23 mouse cellular contexts compared by ENCODE assay signal in genomic region chr10:30756064-30756463, GRCm38 (mm10). TPM values are rescaled to one million over a fixed set of nuclear protein-coding genes. Genes with fewer than 3 reads are reported as not detected.
DNase-seq lines count a peak whose midpoint lies in the region; ATAC-seq and TF ChIP-seq lines count a peak whose summit lies in the region.
"Had no signal": no experiment of that assay in that cellular context is flagged by ENCODE, and none has a peak within 500 bp of the region (broad histone marks: within the 10 kb centered on the region; RNA-seq: fewer than 3 reads in every experiment).

No protein-coding gene starts in this region.

- no peak overlapping the region for H3K4me2 ChIP-seq in liver, embryonic 13.5 days
- H3K4me2 ChIP-seq in midbrain, embryonic 11.5 days, result no peak overlapping the region
- no peak overlapping the region for H3K4me2 ChIP-seq in midbrain, embryonic 13.5 days (replicated peaks)
- H3K4me2 ChIP-seq in liver, embryonic 15.5 days, result no peak overlapping the region
- no peak overlapping the region for H3K4me2 ChIP-seq in liver, postnatal 0 days (ENCODE audit: low read depth, low read length)
- H3K4me2 ChIP-seq: embryonic facial prominence, embryonic 13.5 days; embryonic facial prominence, embryonic 15.5 days; forebrain, embryonic 12.5 days had no signal

- H3K27ac ChIP-seq in liver, embryonic 13.5 days, result peak overlapping the region; percentile 58
- no peak overlapping the region for H3K27ac ChIP-seq in midbrain, embryonic 11.5 days (ENCODE audit: low read depth, low read length)
- no peak overlapping the region for H3K27ac ChIP-seq in midbrain, embryonic 13.5 days
- peak overlapping the region; percentile 90; the same call in 1 of the 2 replicates for H3K27ac ChIP-seq in liver, embryonic 15.5 days (replicated peaks)
- 0 out of 2 replicates have a peak overlapping the region, but pooled peaks have one; percentile 26 for H3K27ac ChIP-seq in liver, postnatal 0 days (ENCODE audit: low read depth)
- H3K27ac ChIP-seq: embryonic facial prominence, embryonic 13.5 days; embryonic facial prominence, embryonic 15.5 days; forebrain, embryonic 10.5 days; forebrain, embryonic 12.5 days had no signal

- H3K27me3 ChIP-seq in liver, embryonic 13.5 days, result no peaks in the 10 kb centered on the region
- no peaks in the 10 kb centered on the region for H3K27me3 ChIP-seq in midbrain, embryonic 11.5 days (ENCODE audit: control insufficient read depth, insufficient read depth, low read length)
- H3K27me3 ChIP-seq in midbrain, embryonic 13.5 days, result no peaks in the 10 kb centered on the region
- no peaks in the 10 kb centered on the region for H3K27me3 ChIP-seq in liver, embryonic 15.5 days
- no peaks in the 10 kb centered on the region for H3K27me3 ChIP-seq in liver, postnatal 0 days (ENCODE audit: insufficient read depth, low read length)
- H3K27me3 ChIP-seq: embryonic facial prominence, embryonic 13.5 days; embryonic facial prominence, embryonic 15.5 days; forebrain, embryonic 12.5 days had no signal

- H3K36me3 ChIP-seq in liver, embryonic 13.5 days, result peaks cover 15% of the 10 kb centered on the region
- no peaks in the 10 kb centered on the region for H3K36me3 ChIP-seq in midbrain, embryonic 11.5 days (ENCODE audit: control insufficient read depth, insufficient read depth, low read length)
- H3K36me3 ChIP-seq in midbrain, embryonic 13.5 days, result no peaks in the 10 kb centered on the region
- peaks cover 22% of the 10 kb centered on the region for H3K36me3 ChIP-seq in liver, embryonic 15.5 days (replicated peaks)
- H3K36me3 ChIP-seq in liver, postnatal 0 days (replicated peaks; ENCODE audit: insufficient read depth, low read length), result no peaks in the 10 kb centered on the region
- H3K36me3 ChIP-seq: embryonic facial prominence, embryonic 15.5 days; forebrain, embryonic 10.5 days; forebrain, embryonic 12.5 days had no signal

- no peak for TF ChIP-seq CTCF in liver, postnatal 0 days (IDR thresholded peaks at IDR 0.05; ENCODE audit: low read depth)

- no peak for ATAC-seq in liver, embryonic 13.5 days (ENCODE audit: low read depth)
- ATAC-seq in midbrain, embryonic 11.5 days (ENCODE audit: low FRiP score), result no peak
- no peak for ATAC-seq in midbrain, embryonic 13.5 days
- ATAC-seq in liver, embryonic 15.5 days (ENCODE audit: insufficient read depth), result no peak
- no peak for ATAC-seq in liver, postnatal 0 days
- ATAC-seq: forebrain, embryonic 14.5 days had no signal

- DNase-seq in liver, embryonic 13.5 days, result no peak
- no peak for DNase-seq in liver
- peak; percentile 53 for DNase-seq in midbrain, embryonic 11.5 days (ENCODE audit: low spot score, missing footprints)
- DNase-seq in liver, postnatal 0 days, result no peak
- DNase-seq in gastrocnemius, postnatal 4 days (ENCODE audit: low spot score in 2 of 2), result no peak
- no peak for DNase-seq in left cerebral cortex, adult 9 months (ENCODE audit: low spot score in 2 of 2)
- DNase-seq: adrenal gland, adult 2 months; adrenal gland, postnatal 10 days; adrenal gland, postnatal 25 days; cerebellum, adult 11 months; cerebellum, adult 18-20 months; cerebellum, adult 8-10 months; cerebellum, adult 9-11 months; cerebellum, postnatal 14 days; cerebellum, postnatal 36 days; embryo, embryonic 11 days had no signal

- H3K4me1 ChIP-seq in liver, embryonic 13.5 days (replicated peaks), result peaks cover 67% of the 10 kb centered on the region
- H3K4me1 ChIP-seq in midbrain, embryonic 11.5 days (ENCODE audit: control insufficient read depth, insufficient read depth, low read length), result no peaks in the 10 kb centered on the region
- no peaks in the 10 kb centered on the region for H3K4me1 ChIP-seq in midbrain, embryonic 13.5 days (replicated peaks)
- H3K4me1 ChIP-seq in liver, embryonic 15.5 days (replicated peaks), result peaks cover 60% of the 10 kb centered on the region
- H3K4me1 ChIP-seq in liver, postnatal 0 days (ENCODE audit: insufficient read depth), result peaks cover 24% of the 10 kb centered on the region
- H3K4me1 ChIP-seq: embryonic facial prominence, embryonic 13.5 days; embryonic facial prominence, embryonic 15.5 days; forebrain, embryonic 10.5 days; forebrain, embryonic 12.5 days had no signal

- H3K9ac ChIP-seq in liver, embryonic 13.5 days, result no peak overlapping the region
- no peak overlapping the region for H3K9ac ChIP-seq in midbrain, embryonic 11.5 days (ENCODE audit: low read length)
- H3K9ac ChIP-seq in midbrain, embryonic 13.5 days (replicated peaks), result no peak overlapping the region
- no peak overlapping the region for H3K9ac ChIP-seq in liver, embryonic 15.5 days
- H3K9ac ChIP-seq in liver, postnatal 0 days (replicated peaks), result no peak overlapping the region
- H3K9ac ChIP-seq: embryonic facial prominence, embryonic 13.5 days; embryonic facial prominence, embryonic 15.5 days; forebrain, embryonic 12.5 days had no signal

- no peak for TF ChIP-seq EP300 in liver, postnatal 0 days (IDR thresholded peaks at IDR 0.05; ENCODE audit: low read depth)

- no peaks in the 10 kb centered on the region for H3K9me3 ChIP-seq in liver, embryonic 13.5 days (replicated peaks)
- no peaks in the 10 kb centered on the region for H3K9me3 ChIP-seq in midbrain, embryonic 11.5 days (ENCODE audit: control insufficient read depth, low read length)
- H3K9me3 ChIP-seq in midbrain, embryonic 13.5 days, result no peaks in the 10 kb centered on the region
- no peaks in the 10 kb centered on the region for H3K9me3 ChIP-seq in liver, embryonic 15.5 days (replicated peaks)
- no peaks in the 10 kb centered on the region for H3K9me3 ChIP-seq in liver, postnatal 0 days (ENCODE audit: low read length)
- H3K9me3 ChIP-seq: embryonic facial prominence, embryonic 13.5 days; embryonic facial prominence, embryonic 15.5 days; forebrain, embryonic 10.5 days; forebrain, embryonic 12.5 days had no signal

- H3K4me3 ChIP-seq in liver, embryonic 13.5 days (replicated peaks), result no peak overlapping the region
- H3K4me3 ChIP-seq in midbrain, embryonic 11.5 days (ENCODE audit: low read depth, low read length), result no peak overlapping the region
- H3K4me3 ChIP-seq in midbrain, embryonic 13.5 days (replicated peaks), result no peak overlapping the region
- no peak overlapping the region for H3K4me3 ChIP-seq in liver, embryonic 15.5 days (replicated peaks)
- H3K4me3 ChIP-seq in liver, postnatal 0 days (ENCODE audit: low read depth, low read length), result no peak overlapping the region
- H3K4me3 ChIP-seq: embryonic facial prominence, embryonic 13.5 days; embryonic facial prominence, embryonic 15.5 days; forebrain, embryonic 10.5 days; forebrain, embryonic 12.5 days had no signal

RNA-seq across cellular contexts. Expression of gene Ncoa7, which starts 47.1 kb away (rescaled TPM):
- polyA plus RNA-seq in liver, embryonic 13.5 days (2015; fragmentation: Nextera tagmentation; extraction: Ambion mirVana), result 11.8 and 13.9 TPM in 2 replicates
- 6.4 and 7.3 TPM in 2 replicates for polyA plus RNA-seq in midbrain, embryonic 11.5 days (2014; fragmentation: Nextera tagmentation; extraction: Ambion mirVana)
- polyA plus RNA-seq in midbrain, embryonic 13.5 days (2015; fragmentation: Nextera tagmentation; extraction: Ambion mirVana), result 11.3 and 11.9 TPM in 2 replicates
- polyA plus RNA-seq in liver, embryonic 15.5 days (2015; fragmentation: Nextera tagmentation; extraction: Ambion mirVana), result 10.2 and 12.2 TPM in 2 replicates
- 6.4 TPM in 2 replicates for polyA plus RNA-seq in liver, postnatal 0 days (2015; fragmentation: Nextera tagmentation; extraction: Ambion mirVana)
- total RNA-seq in gastrocnemius, postnatal 4 days (2021), result 10 to 100 TPM; 11.5 to 15.0 TPM

Comparison
In these comparisons a context has a peak if more than half of its experiments do, and no peak if none do; other contexts are left out.
1. H3K27ac ChIP-seq: peak in liver, embryonic 13.5 days (single experiment), liver, embryonic 15.5 days (single experiment) and liver, postnatal 0 days (single experiment); none in midbrain, embryonic 11.5 days (single experiment) and midbrain, embryonic 13.5 days (single experiment).